Mouse (Mus musculus) midbrain, embryonic 16.5 days (tissue): ENCODE results near the gene Pgp. TPM values are rescaled to one million over a fixed set of nuclear protein-coding genes. Genes with fewer than 3 reads are reported as not detected.
"Not testable (repeated sequence)": the region's sequence is repeated elsewhere in the genome, so short reads cannot be mapped to it uniquely, and the experiment has no call there.

Experiments used
- ATAC-seq: fragments of 200-750 bp; cut with Nextera tagmentation; 2 replicates; pipeline ENCODE4 v1.8.0; 2017; ENCODE audit warnings: moderate TSS enrichment
- H3K27ac ChIP-seq: fragments of 300-500 bp; sonication (generic); 2 replicates; pipeline ENCODE4 v1.5.1; 2014; ENCODE audit warnings: mild to moderate bottlenecking, low read length, mixed read lengths
- H3K27me3 ChIP-seq: fragments of 300-500 bp; sonication (generic); 2 replicates; pipeline ENCODE4 v1.6.1; 2014; ENCODE audit warnings: low read depth, low read length, mixed read lengths; ENCODE audit not compliant: control insufficient read depth, insufficient read depth
- H3K36me3 ChIP-seq: fragments of 300-500 bp; sonication (generic); 2 replicates; pipeline ENCODE4 v1.6.1; 2014; ENCODE audit warnings: mild to moderate bottlenecking, low read length, moderate library complexity, mixed read lengths; ENCODE audit not compliant: control insufficient read depth, insufficient read depth
- H3K4me1 ChIP-seq: fragments of 300-500 bp; sonication (generic); 2 replicates; pipeline ENCODE4 v1.6.1; 2014; ENCODE audit warnings: mild to moderate bottlenecking, low read length, mixed read lengths; ENCODE audit not compliant: control insufficient read depth, insufficient read depth
- H3K4me2 ChIP-seq: fragments of 300-500 bp; sonication (generic); 2 replicates; pipeline ENCODE4 v1.6.1; 2014; ENCODE audit warnings: mild to moderate bottlenecking, low read length, mixed read lengths
- H3K4me3 ChIP-seq: fragments of 300-500 bp; sonication (generic); 2 replicates; pipeline ENCODE4 v1.5.1; 2014; ENCODE audit warnings: low read depth, mild to moderate bottlenecking, low read length, moderate library complexity, mixed read lengths
- H3K9ac ChIP-seq: fragments of 300-500 bp; sonication (generic); 2 replicates; pipeline ENCODE4 v1.6.1; 2014; ENCODE audit warnings: low read depth, low read length, mixed read lengths
- H3K9me3 ChIP-seq: fragments of 300-500 bp; sonication (generic); replicated peaks from 2 replicates; pipeline ENCODE4 v1.6.1; 2014; ENCODE audit warnings: mild to moderate bottlenecking, low read length, mixed read lengths; ENCODE audit not compliant: control insufficient read depth, poor library complexity, severe bottlenecking
- WGBS: fragments of 180-500 bp; shearing (Covaris S2); extraction: QIAGEN DNeasy Blood & Tissue Kit; methylation state at CpG from one replicate; pipeline ENCODE4 v1.1.7; 2014; 5-methylcytosine and 5-hydroxymethylcytosine counted together
- polyA plus RNA-seq: library from polyadenylated mRNA; unstranded; fragments of >200 nt; fragmentation: Nextera tagmentation; extraction: Ambion mirVana; gene quantifications from 2 replicates; pipeline ENCODE4 v1.2.1, GENCODE M21; 2015

The Pgp gene
- polyA plus RNA-seq, 1 experiment from 2014 or later = 70.2 TPM

- 91% methylated on average over 2 of the region's 2 CpGs for WGBS
- Histone ChIP-seq H3K4me2 (peak overlapping the region; percentile 78), H3K4me1 (peaks cover 14% of the 10 kb centered on the region), H3K27me3 (no peaks in the 10 kb centered on the region), H3K9me3 (no peaks in the 10 kb centered on the region), H3K4me3 (no peak overlapping the region), H3K27ac (no peak overlapping the region), H3K36me3 (peaks cover 23% of the 10 kb centered on the region), H3K9ac (no peak overlapping the region)
- ATAC-seq = no peak
These were observed 16.8 kb upstream of the Pgp start for GRCm38 (mm10) chr17:24453372-24453771.

GRCm38 (mm10) chr17:24454218-24454755 is 15.9 kb upstream of the Pgp start:
- Histone ChIP-seq H3K4me3 (peak overlapping the region; percentile 72), H3K27ac (peak overlapping the region; percentile 93), H3K36me3 (peaks cover 17% of the 10 kb centered on the region), H3K9me3 (no peaks in the 10 kb centered on the region), H3K4me1 (peaks cover 14% of the 10 kb centered on the region), H3K9ac (peak overlapping the region; percentile 82), H3K4me2 (peak overlapping the region; percentile 78), H3K27me3 (no peaks in the 10 kb centered on the region)
- 7% methylated on average over 14 of the region's 14 CpGs for WGBS
- ATAC-seq = no peak

- H3K4me1 ChIP-seq = peaks cover 14% of the 10 kb centered on the region
- ATAC-seq = peak; percentile 94
- no peaks in the 10 kb centered on the region for H3K27me3 ChIP-seq
- H3K9ac ChIP-seq = peak overlapping the region; percentile 82
- H3K9me3 ChIP-seq = no peaks in the 10 kb centered on the region
- under 1% methylated on average over 67 of the region's 67 CpGs for WGBS
- H3K36me3 ChIP-seq = peaks cover 12% of the 10 kb centered on the region; the same call in 1 of the 2 replicates
- peak overlapping the region; percentile 93 for H3K27ac ChIP-seq
- H3K4me2 ChIP-seq = peak overlapping the region; percentile 78
- peak overlapping the region; percentile 72 for H3K4me3 ChIP-seq
These were observed 15.3 kb upstream of the Pgp start for GRCm38 (mm10) chr17:24454756-24455522.

GRCm38 (mm10) chr17:24455523-24456206 is 14.5 kb upstream of the Pgp start:
- peak overlapping the region; percentile 39 for H3K4me2 ChIP-seq
- not testable (repeated sequence) for H3K9ac ChIP-seq, ATAC-seq, H3K36me3 ChIP-seq, H3K9me3 ChIP-seq, H3K27me3 ChIP-seq
- 54% methylated on average over 10 of the region's 10 CpGs for WGBS
- peaks cover 14% of the 10 kb centered on the region for H3K4me1 ChIP-seq
- H3K27ac ChIP-seq = 0 out of 2 replicates have a peak overlapping the region, but pooled peaks have one; percentile 5
- peak overlapping the region; percentile 72 for H3K4me3 ChIP-seq

- Histone ChIP-seq H3K36me3 (no peaks in the 10 kb centered on the region), H3K27me3 (no peaks in the 10 kb centered on the region), H3K4me3 (no peak overlapping the region), H3K4me1 (no peaks in the 10 kb centered on the region), H3K9me3 (no peaks in the 10 kb centered on the region), H3K9ac (no peak overlapping the region), H3K4me2 (no peak overlapping the region), H3K27ac (no peak overlapping the region)
- ATAC-seq = no peak
- 77% methylated on average over 2 of the region's 2 CpGs for WGBS
These were observed 8.6 kb upstream of the Pgp start for GRCm38 (mm10) chr17:24461580-24461979.

- H3K36me3 ChIP-seq = no peaks in the 10 kb centered on the region
- no peak for ATAC-seq
These were observed 7.3 kb upstream of the Pgp start for GRCm38 (mm10) chr17:24462932-24463331.

GRCm38 (mm10) chr17:24463374-24464133 is 6.6 kb upstream of the Pgp start:
- no peaks in the 10 kb centered on the region for H3K4me1 ChIP-seq
- H3K27ac ChIP-seq = no peak overlapping the region
- ATAC-seq = no peak
- no peak overlapping the region for H3K9ac ChIP-seq
- H3K4me2 ChIP-seq = no peak overlapping the region
- H3K36me3 ChIP-seq = no peaks in the 10 kb centered on the region
- no peak overlapping the region for H3K4me3 ChIP-seq
- H3K27me3 ChIP-seq = no peaks in the 10 kb centered on the region
- H3K9me3 ChIP-seq = no peaks in the 10 kb centered on the region
- 68% methylated on average over 6 of the region's 6 CpGs for WGBS

More at GRCm38 (mm10) chr17:24462932-24463331, 7.3 kb upstream of the Pgp start:
- H3K4me2 ChIP-seq = no peak overlapping the region
- H3K9ac ChIP-seq = no peak overlapping the region
- no peak overlapping the region for H3K27ac ChIP-seq
- no peaks in the 10 kb centered on the region for H3K27me3 ChIP-seq
- no peaks in the 10 kb centered on the region for H3K4me1 ChIP-seq
- no peaks in the 10 kb centered on the region for H3K9me3 ChIP-seq
- WGBS = 93% methylated on average over 1 of the region's 1 CpGs
- H3K4me3 ChIP-seq = no peak overlapping the region

- H3K27me3 ChIP-seq = no peaks in the 10 kb centered on the region
- H3K27ac ChIP-seq = no peak overlapping the region
- no peaks in the 10 kb centered on the region for H3K36me3 ChIP-seq
- no peak overlapping the region for H3K4me3 ChIP-seq
- H3K9ac ChIP-seq = no peak overlapping the region
- no peaks in the 10 kb centered on the region for H3K9me3 ChIP-seq
- ATAC-seq = no peak
- WGBS = 95% methylated on average over 5 of the region's 5 CpGs
- H3K4me1 ChIP-seq = peaks cover 21% of the 10 kb centered on the region
- H3K4me2 ChIP-seq = no peak overlapping the region
These were observed 1.5 kb upstream of the Pgp start for GRCm38 (mm10) chr17:24468636-24469246.
